Mouse (Mus musculus): ENCODE results near the gene Tnpo1. TPM values are rescaled to one million over a fixed set of nuclear protein-coding genes. Genes with fewer than 3 reads are reported as not detected.

Gene Tnpo1
- polyA plus RNA-seq, 1 experiment from 2014 or later, result 40.3 TPM

DNA sequence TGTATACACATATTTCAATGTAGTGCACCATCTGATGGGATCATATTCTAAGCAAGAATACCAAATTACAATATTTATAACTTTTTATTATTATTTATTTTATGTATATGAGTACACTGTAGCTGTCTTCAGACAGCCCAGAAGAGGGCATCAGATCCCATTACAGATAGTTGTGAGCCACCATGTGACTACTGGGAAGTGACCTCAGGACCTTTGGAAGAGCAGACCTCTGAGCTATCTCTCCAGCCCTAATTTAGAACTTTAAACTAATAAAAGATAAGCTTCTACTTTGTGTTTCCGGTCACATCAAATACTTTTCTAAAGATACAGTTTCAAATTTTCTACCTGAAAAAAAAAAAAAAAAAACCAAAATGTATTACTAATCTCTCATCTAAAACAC, 117.1 kb downstream of the Tnpo1 start:
- Histone ChIP-seq H3K4me3 (ENCODE audit: low read depth, low read length) (no peak overlapping the region), H3K9ac (ENCODE audit: low read depth, low read length) (no peak overlapping the region), H3K27ac (replicated peaks; ENCODE audit: low read depth, low read length) (no peak overlapping the region), H3K9me3 (ENCODE audit: control insufficient read depth, low read length) (no peaks in the 10 kb centered on the region), H3K27me3 (replicated peaks; ENCODE audit: control insufficient read depth, insufficient read depth, low read length) (no peaks in the 10 kb centered on the region), H3K4me2 (ENCODE audit: low read depth, low read length) (no peak overlapping the region), H3K4me1 (ENCODE audit: control insufficient read depth, insufficient read depth, low read length) (peaks cover 9% of the 10 kb centered on the region), H3K36me3 (ENCODE audit: control insufficient read depth, insufficient read depth, low read length) (peaks cover 14% of the 10 kb centered on the region)
- whole genome bisulfite sequencing, result 86% methylated on average over 1 of the region's 1 CpGs
- DNase-seq (ENCODE audit: low spot score) (no peak), ATAC-seq (ENCODE audit: low read depth) (no peak)

GRCm38 (mm10) chr13:98804480-98804879, 121.7 kb downstream of the Tnpo1 start:
- ATAC-seq (ENCODE audit: low read depth), result no peak
- 100% methylated on average over 1 of the region's 1 CpGs for WGBS
- no peak overlapping the region for H3K4me3 ChIP-seq (ENCODE audit: low read depth, low read length)

DNA sequence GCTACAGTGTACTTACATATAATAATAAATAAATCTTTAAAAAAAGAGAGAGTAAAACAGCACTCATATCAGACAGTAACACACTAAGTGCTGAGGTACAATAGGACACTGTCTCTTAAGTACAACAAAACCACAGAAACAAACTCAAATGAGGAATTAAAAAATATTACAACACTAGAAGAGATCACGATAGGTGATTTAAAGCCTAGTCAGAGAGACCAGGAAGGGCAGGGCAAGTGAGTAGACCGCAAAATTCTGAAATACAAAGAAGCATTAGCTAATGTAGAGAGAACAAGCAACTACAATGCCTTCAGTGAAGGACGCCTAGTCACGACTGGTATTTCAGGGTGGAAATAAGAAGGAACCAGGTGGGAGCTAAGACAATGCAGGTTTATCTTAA, 122.5 kb downstream of the Tnpo1 start:
- 87% methylated on average over 4 of the region's 4 CpGs for WGBS
- H3K9me3 ChIP-seq (ENCODE audit: control insufficient read depth, low read length), result peaks cover 9% of the 10 kb centered on the region; the same call in 1 of the 2 replicates

More at GRCm38 (mm10) chr13:98804480-98804879, 121.7 kb downstream of the Tnpo1 start:
- Histone ChIP-seq H3K27me3 (replicated peaks; ENCODE audit: control insufficient read depth, insufficient read depth, low read length) (no peaks in the 10 kb centered on the region), H3K9me3 (ENCODE audit: control insufficient read depth, low read length) (peaks cover 9% of the 10 kb centered on the region; the same call in 1 of the 2 replicates), H3K9ac (ENCODE audit: low read depth, low read length) (no peak overlapping the region), H3K4me2 (ENCODE audit: low read depth, low read length) (no peak overlapping the region), H3K36me3 (ENCODE audit: control insufficient read depth, insufficient read depth, low read length) (peaks cover 52% of the 10 kb centered on the region), H3K4me1 (ENCODE audit: control insufficient read depth, insufficient read depth, low read length) (no peaks in the 10 kb centered on the region), H3K27ac (replicated peaks; ENCODE audit: low read depth, low read length) (no peak overlapping the region)
- DNase-seq (ENCODE audit: low spot score), result no peak

GRCm38 (mm10) chr13:98802957-98803356, 123.2 kb downstream of the Tnpo1 start:
- ATAC-seq (ENCODE audit: low read depth), result no peak
- H3K36me3 ChIP-seq (ENCODE audit: control insufficient read depth, insufficient read depth, low read length), result peaks cover 61% of the 10 kb centered on the region
- 84% methylated on average over 3 of the region's 3 CpGs for WGBS

More for the DNA sequence above, 122.5 kb downstream of the Tnpo1 start:
- ATAC-seq (ENCODE audit: low read depth) (no peak), DNase-seq (ENCODE audit: low spot score) (no peak)
- Histone ChIP-seq H3K27ac (replicated peaks; ENCODE audit: low read depth, low read length) (no peak overlapping the region), H3K36me3 (ENCODE audit: control insufficient read depth, insufficient read depth, low read length) (peaks cover 58% of the 10 kb centered on the region), H3K9ac (ENCODE audit: low read depth, low read length) (no peak overlapping the region), H3K4me1 (ENCODE audit: control insufficient read depth, insufficient read depth, low read length) (no peaks in the 10 kb centered on the region), H3K4me2 (ENCODE audit: low read depth, low read length) (no peak overlapping the region), H3K4me3 (ENCODE audit: low read depth, low read length) (no peak overlapping the region), H3K27me3 (replicated peaks; ENCODE audit: control insufficient read depth, insufficient read depth, low read length) (no peaks in the 10 kb centered on the region)

GRCm38 (mm10) chr13:98795511-98795910, 130.7 kb downstream of the Tnpo1 start:
- Histone ChIP-seq H3K4me2 (ENCODE audit: low read depth, low read length) (no peak overlapping the region), H3K4me1 (ENCODE audit: control insufficient read depth, insufficient read depth, low read length) (no peaks in the 10 kb centered on the region), H3K9me3 (ENCODE audit: control insufficient read depth, low read length) (peaks cover 4% of the 10 kb centered on the region; the same call in 1 of the 2 replicates), H3K9ac (ENCODE audit: low read depth, low read length) (no peak overlapping the region), H3K27ac (replicated peaks; ENCODE audit: low read depth, low read length) (no peak overlapping the region), H3K36me3 (ENCODE audit: control insufficient read depth, insufficient read depth, low read length) (peaks cover 50% of the 10 kb centered on the region), H3K4me3 (ENCODE audit: low read depth, low read length) (no peak overlapping the region), H3K27me3 (replicated peaks; ENCODE audit: control insufficient read depth, insufficient read depth, low read length) (no peaks in the 10 kb centered on the region)
- ATAC-seq (ENCODE audit: low read depth), result no peak
- no peak for DNase-seq (ENCODE audit: low spot score)
- WGBS, result 93% methylated on average over 3 of the region's 3 CpGs

More at GRCm38 (mm10) chr13:98802957-98803356, 123.2 kb downstream of the Tnpo1 start:
- DNase-seq (ENCODE audit: low spot score), result no peak
- Histone ChIP-seq H3K4me2 (ENCODE audit: low read depth, low read length) (no peak overlapping the region), H3K27ac (replicated peaks; ENCODE audit: low read depth, low read length) (no peak overlapping the region), H3K4me1 (ENCODE audit: control insufficient read depth, insufficient read depth, low read length) (no peaks in the 10 kb centered on the region), H3K4me3 (ENCODE audit: low read depth, low read length) (no peak overlapping the region), H3K9me3 (ENCODE audit: control insufficient read depth, low read length) (peaks cover 9% of the 10 kb centered on the region; the same call in 1 of the 2 replicates), H3K27me3 (replicated peaks; ENCODE audit: control insufficient read depth, insufficient read depth, low read length) (no peaks in the 10 kb centered on the region), H3K9ac (ENCODE audit: low read depth, low read length) (no peak overlapping the region)

GRCm38 (mm10) chr13:98792864-98793263, 133.3 kb downstream of the Tnpo1 start:
- WGBS, result 100% methylated on average over 1 of the region's 1 CpGs
- no peak for ATAC-seq (ENCODE audit: low read depth)

GRCm38 (mm10) chr13:98791693-98792092, 134.5 kb downstream of the Tnpo1 start:
- Histone ChIP-seq H3K27ac (replicated peaks; ENCODE audit: low read depth, low read length) (no peak overlapping the region), H3K4me3 (ENCODE audit: low read depth, low read length) (no peak overlapping the region), H3K4me2 (ENCODE audit: low read depth, low read length) (no peak overlapping the region), H3K9ac (ENCODE audit: low read depth, low read length) (no peak overlapping the region), H3K27me3 (replicated peaks; ENCODE audit: control insufficient read depth, insufficient read depth, low read length) (no peaks in the 10 kb centered on the region), H3K9me3 (ENCODE audit: control insufficient read depth, low read length) (no peaks in the 10 kb centered on the region), H3K4me1 (ENCODE audit: control insufficient read depth, insufficient read depth, low read length) (no peaks in the 10 kb centered on the region), H3K36me3 (ENCODE audit: control insufficient read depth, insufficient read depth, low read length) (peaks cover 39% of the 10 kb centered on the region)
- no peak for DNase-seq (ENCODE audit: low spot score)
- no peak for ATAC-seq (ENCODE audit: low read depth)
- WGBS, result 71% methylated on average over 1 of the region's 1 CpGs

More at GRCm38 (mm10) chr13:98792864-98793263, 133.3 kb downstream of the Tnpo1 start:
- DNase-seq (ENCODE audit: low spot score), result no peak
- Histone ChIP-seq H3K4me2 (ENCODE audit: low read depth, low read length) (no peak overlapping the region), H3K4me1 (ENCODE audit: control insufficient read depth, insufficient read depth, low read length) (no peaks in the 10 kb centered on the region), H3K4me3 (ENCODE audit: low read depth, low read length) (no peak overlapping the region), H3K27ac (replicated peaks; ENCODE audit: low read depth, low read length) (no peak overlapping the region), H3K9me3 (ENCODE audit: control insufficient read depth, low read length) (no peaks in the 10 kb centered on the region), H3K36me3 (ENCODE audit: control insufficient read depth, insufficient read depth, low read length) (peaks cover 35% of the 10 kb centered on the region), H3K27me3 (replicated peaks; ENCODE audit: control insufficient read depth, insufficient read depth, low read length) (no peaks in the 10 kb centered on the region), H3K9ac (ENCODE audit: low read depth, low read length) (no peak overlapping the region)

Other genes starting within 250 kb of the Tnpo1 start
- 0.35 and 0.57 TPM in 2 replicates for gene Tmem171, start 231.6 kb downstream of the Tnpo1 start, polyA plus RNA-seq (2014; fragmentation: Nextera tagmentation; extraction: Ambion mirVana)
- gene Fcho2, start 110.9 kb downstream of the Tnpo1 start, polyA plus RNA-seq (2014; fragmentation: Nextera tagmentation; extraction: Ambion mirVana), result 25.2 and 26.3 TPM in 2 replicates
- not detected in 2 replicates for gene 1700024P04Rik, start 58.2 kb upstream of the Tnpo1 start, polyA plus RNA-seq (2014; fragmentation: Nextera tagmentation; extraction: Ambion mirVana)

Measured in embryonic facial prominence, embryonic 14.5 days (tissue).